Mouse (Mus musculus): ENCODE data around the gene Stag1. TPM values are rescaled to one million over a fixed set of nuclear protein-coding genes. Genes with fewer than 3 reads are reported as not detected.

Gene Stag1
- polyA plus RNA-seq, 1 experiment from 2014 or later = 41.6 TPM

DNA sequence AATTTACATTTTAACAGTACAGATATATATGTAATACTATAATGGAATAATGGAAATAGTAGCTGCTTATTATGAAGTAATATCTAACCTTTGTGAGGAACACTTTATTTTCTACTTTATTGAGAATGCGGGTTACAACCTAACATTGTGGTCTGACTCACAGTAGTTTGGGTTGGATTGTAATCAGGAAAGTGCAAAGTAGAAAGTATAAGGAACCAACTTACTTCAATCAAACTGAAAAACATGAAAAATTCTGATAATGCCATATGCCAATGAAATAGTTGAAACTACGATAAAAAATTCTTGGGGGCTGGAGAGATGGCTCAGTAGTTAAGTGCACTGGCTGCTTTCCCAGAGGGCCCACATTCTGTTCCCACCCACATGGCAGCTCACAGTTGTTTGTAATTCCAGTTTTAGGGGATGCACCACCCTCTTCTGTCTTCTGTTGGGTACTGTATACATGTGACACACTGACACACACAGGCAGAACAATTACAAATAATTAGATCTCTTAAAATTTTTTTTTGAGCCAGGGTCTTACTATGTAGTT lies 50.3 kb downstream of the Stag1 start:
- Histone ChIP-seq H3K4me1 (replicated peaks) (peaks cover 17% of the 10 kb centered on the region), H3K4me3 (replicated peaks) (no peak overlapping the region), H3K9me3 (no peaks in the 10 kb centered on the region), H3K27ac (no peak overlapping the region), H3K27me3 (no peaks in the 10 kb centered on the region), H3K36me3 (no peaks in the 10 kb centered on the region), H3K9ac (replicated peaks) (no peak overlapping the region), H3K4me2 (replicated peaks) (no peak overlapping the region)
- 97% methylated on average over 2 of the region's 2 CpGs for WGBS
- ATAC-seq = no peak

DNA sequence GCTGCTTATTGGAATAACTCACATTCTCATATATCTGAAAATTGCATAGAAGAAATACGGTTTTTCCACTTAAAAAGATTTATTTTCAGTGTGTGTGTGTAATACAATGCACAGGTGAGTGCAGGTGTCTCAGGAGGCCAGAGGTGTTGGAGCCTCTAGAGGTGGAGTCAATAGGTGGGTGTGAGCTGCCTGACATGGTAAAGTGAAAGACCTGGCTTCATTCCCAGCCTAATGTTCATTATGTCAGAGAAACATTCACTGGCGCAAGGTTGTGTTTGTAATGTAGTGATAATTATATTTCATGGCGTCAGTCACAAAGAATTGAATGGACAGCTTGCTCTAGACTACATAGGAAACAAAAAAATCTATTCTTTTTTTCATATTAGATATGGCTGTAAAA lies 56.5 kb downstream of the Stag1 start:
- no peak overlapping the region for H3K9ac ChIP-seq (replicated peaks)
- WGBS = 88% methylated on average over 3 of the region's 3 CpGs
- no peak overlapping the region for H3K4me2 ChIP-seq (replicated peaks)
- H3K27ac ChIP-seq = no peak overlapping the region
- no peaks in the 10 kb centered on the region; the same call in 1 of the 2 replicates for H3K4me1 ChIP-seq (replicated peaks)
- no peak for ATAC-seq
- H3K9me3 ChIP-seq = no peaks in the 10 kb centered on the region
- no peak overlapping the region for H3K4me3 ChIP-seq (replicated peaks)
- no peaks in the 10 kb centered on the region for H3K27me3 ChIP-seq
- 0 out of 2 replicates have a peak, but pooled peaks cover 5% of the 10 kb centered on the region for H3K36me3 ChIP-seq

DNA sequence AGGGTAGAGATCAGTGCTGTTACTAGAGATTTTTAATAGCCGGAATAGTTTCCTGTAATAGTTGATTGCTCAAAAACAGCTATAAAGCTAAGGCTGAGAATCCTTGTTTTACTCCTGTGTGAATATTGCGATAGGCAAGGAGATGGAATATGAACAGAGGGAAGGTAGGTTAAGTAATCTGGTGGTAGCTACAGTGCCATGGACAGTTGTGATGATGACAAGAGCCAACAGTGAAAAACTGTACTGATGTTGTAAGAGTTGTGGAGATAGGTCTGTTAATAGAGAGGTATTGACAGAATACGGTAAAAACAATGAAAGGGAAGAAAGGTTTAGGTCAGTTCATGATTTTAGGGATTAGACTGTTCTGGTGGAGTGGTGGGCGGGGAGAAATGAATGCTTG lies 58.5 kb downstream of the Stag1 start:
- no peaks in the 10 kb centered on the region for H3K27me3 ChIP-seq
- WGBS = 98% methylated on average over 4 of the region's 4 CpGs
- H3K9ac ChIP-seq (replicated peaks) = no peak overlapping the region

DNA sequence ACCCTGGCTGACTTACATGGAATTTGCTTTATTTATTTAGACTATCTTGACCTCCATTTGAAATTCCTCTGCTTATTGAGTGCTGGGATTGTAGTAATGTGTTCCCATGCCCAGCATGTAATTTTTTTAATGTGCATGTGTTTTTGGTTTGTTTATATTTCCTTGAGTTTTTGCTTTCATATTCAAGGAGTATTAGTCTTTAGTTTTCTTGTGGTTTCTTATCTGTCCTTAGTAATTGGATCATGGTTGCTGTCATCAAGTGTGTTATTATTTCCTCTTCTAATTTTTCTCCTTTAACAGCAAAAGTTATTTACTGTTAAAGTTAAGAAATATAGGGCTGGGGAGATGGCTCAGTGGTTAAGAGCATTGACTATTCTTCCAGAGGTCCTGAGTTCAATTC lies 63.0 kb downstream of the Stag1 start:
- ATAC-seq = no peak

More for the DNA sequence above, 58.5 kb downstream of the Stag1 start:
- Histone ChIP-seq H3K4me3 (replicated peaks) (no peak overlapping the region), H3K4me2 (replicated peaks) (no peak overlapping the region), H3K36me3 (0 out of 2 replicates have a peak, but pooled peaks cover 5% of the 10 kb centered on the region), H3K4me1 (replicated peaks) (no peaks in the 10 kb centered on the region; the same call in 1 of the 2 replicates), H3K9me3 (peaks cover 2% of the 10 kb centered on the region; the same call in 1 of the 2 replicates), H3K27ac (no peak overlapping the region)
- no peak for ATAC-seq

DNA sequence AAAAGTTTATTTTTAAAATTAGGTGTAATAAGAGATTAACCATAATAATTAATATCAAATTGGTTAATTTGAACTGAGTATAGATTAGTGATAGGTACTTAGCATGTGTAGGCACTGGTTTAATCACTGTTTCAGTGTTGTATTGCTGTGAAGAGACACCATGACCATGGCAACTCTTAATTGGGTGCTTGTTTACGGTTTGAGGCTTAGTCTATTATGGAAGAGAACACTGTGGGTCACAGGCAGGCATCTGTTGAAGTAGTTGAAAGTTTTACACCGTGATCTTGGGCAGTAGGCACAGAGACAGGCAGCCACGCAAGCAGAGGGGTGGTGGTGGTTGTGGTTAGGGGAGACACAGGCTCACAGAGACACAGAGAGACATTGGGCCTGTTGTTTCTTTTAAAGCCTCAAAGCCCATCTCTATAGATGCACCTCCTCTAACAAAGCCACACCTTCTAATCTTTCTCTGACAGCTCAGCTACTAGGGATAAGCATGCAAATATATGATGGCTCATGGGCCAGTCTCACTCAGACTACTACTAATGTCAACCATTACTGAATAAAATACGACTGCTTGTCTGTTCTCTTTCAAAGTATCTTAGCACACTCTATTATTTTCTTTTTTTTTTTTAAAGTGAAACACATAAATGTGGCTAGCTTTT lies 66.0 kb downstream of the Stag1 start:
- no peak overlapping the region for H3K4me3 ChIP-seq (replicated peaks)
- H3K36me3 ChIP-seq = no peaks in the 10 kb centered on the region
- no peaks in the 10 kb centered on the region for H3K4me1 ChIP-seq (replicated peaks)
- H3K9ac ChIP-seq (replicated peaks) = no peak overlapping the region
- H3K27me3 ChIP-seq = no peaks in the 10 kb centered on the region
- no peak overlapping the region for H3K27ac ChIP-seq
- no peak for ATAC-seq
- no peak overlapping the region for H3K4me2 ChIP-seq (replicated peaks)
- WGBS = 87% methylated on average over 4 of the region's 4 CpGs
- peaks cover 5% of the 10 kb centered on the region; the same call in 1 of the 2 replicates for H3K9me3 ChIP-seq

More for the DNA sequence above, 63.0 kb downstream of the Stag1 start:
- Histone ChIP-seq H3K9ac (replicated peaks) (no peak overlapping the region), H3K36me3 (no peaks in the 10 kb centered on the region), H3K9me3 (peaks cover 5% of the 10 kb centered on the region; the same call in 1 of the 2 replicates), H3K27me3 (no peaks in the 10 kb centered on the region), H3K4me2 (replicated peaks) (no peak overlapping the region), H3K27ac (no peak overlapping the region), H3K4me1 (replicated peaks) (no peaks in the 10 kb centered on the region), H3K4me3 (replicated peaks) (no peak overlapping the region)

- no peaks in the 10 kb centered on the region for H3K9me3 ChIP-seq
- ATAC-seq = no peak
- H3K27ac ChIP-seq = no peak overlapping the region
- no peaks in the 10 kb centered on the region for H3K27me3 ChIP-seq
- H3K4me3 ChIP-seq (replicated peaks) = no peak overlapping the region
- H3K4me1 ChIP-seq (replicated peaks) = no peaks in the 10 kb centered on the region
- H3K9ac ChIP-seq (replicated peaks) = no peak overlapping the region
- 89% methylated on average over 5 of the region's 5 CpGs for WGBS
- H3K36me3 ChIP-seq = no peaks in the 10 kb centered on the region
- no peak overlapping the region for H3K4me2 ChIP-seq (replicated peaks)
Observed at GRCm38 (mm10) chr9:100670151-100670550, 72.6 kb downstream of the Stag1 start.

GRCm38 (mm10) chr9:100679036-100679435 lies 81.4 kb downstream of the Stag1 start:
- ATAC-seq = no peak
- Histone ChIP-seq H3K4me1 (replicated peaks) (no peaks in the 10 kb centered on the region), H3K4me3 (replicated peaks) (no peak overlapping the region), H3K9ac (replicated peaks) (no peak overlapping the region), H3K27me3 (no peaks in the 10 kb centered on the region), H3K9me3 (no peaks in the 10 kb centered on the region), H3K36me3 (no peaks in the 10 kb centered on the region), H3K27ac (no peak overlapping the region), H3K4me2 (replicated peaks) (no peak overlapping the region)

DNA sequence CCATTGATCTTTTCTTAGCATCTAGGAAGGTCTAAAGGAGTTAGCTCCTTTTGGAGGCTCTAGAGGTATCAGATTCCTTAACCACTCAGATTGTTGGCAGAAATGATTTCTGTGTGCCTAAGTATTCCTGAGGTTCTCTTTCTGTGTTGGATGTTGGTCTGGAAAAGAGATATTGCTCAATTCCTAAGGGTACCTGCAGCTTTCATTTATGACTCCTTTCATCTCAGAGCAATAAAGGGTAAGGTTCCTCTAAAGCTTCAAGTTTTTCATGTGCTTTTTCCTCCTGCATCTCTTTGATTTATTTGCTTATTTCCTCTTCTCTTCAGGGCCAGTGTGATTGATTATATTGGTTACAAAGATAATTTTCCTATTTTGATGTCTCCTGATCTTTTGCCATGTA lies 84.7 kb downstream of the Stag1 start:
- Histone ChIP-seq H3K36me3 (no peaks in the 10 kb centered on the region), H3K4me3 (replicated peaks) (no peak overlapping the region)

DNA sequence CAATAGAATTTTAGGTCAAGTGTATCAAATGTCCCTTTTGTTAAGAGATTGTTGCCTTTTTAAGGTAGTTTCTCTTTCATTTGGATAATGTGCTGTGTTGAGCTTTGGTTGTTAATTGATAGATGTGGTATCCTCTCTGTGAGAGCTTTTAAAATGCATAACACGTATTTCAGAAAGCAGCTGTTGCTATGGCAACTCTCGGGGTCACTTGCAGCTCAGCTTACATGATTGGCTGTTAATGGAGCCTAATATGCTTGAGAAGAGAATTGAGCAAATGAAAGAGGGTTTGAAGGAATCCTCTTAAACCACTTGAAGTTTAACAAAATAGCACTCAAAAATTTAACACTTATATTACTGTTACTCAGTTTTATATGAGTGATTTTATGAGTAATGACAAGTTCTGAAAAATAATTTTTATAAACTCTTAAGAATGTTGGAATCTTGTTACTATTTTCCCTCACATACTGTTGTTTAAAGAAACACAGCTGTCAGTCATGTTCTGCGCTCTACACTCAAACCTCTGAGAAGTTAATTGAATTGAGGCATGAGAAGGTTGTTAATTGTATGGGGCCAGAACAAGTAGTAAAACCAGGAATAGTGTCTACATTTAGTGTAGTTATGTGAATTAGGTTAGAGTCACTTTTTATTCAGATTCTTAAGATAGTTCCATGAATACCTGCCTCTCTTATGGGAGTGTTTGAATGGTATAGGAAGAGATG lies 88.3 kb downstream of the Stag1 start:
- 6% methylated on average over 3 of the region's 3 CpGs for WGBS
- peak overlapping the region; percentile 70 for H3K27ac ChIP-seq

More for the DNA sequence above, 84.7 kb downstream of the Stag1 start:
- H3K27me3 ChIP-seq = no peaks in the 10 kb centered on the region
- H3K27ac ChIP-seq = no peak overlapping the region
- peaks cover 19% of the 10 kb centered on the region for H3K4me1 ChIP-seq (replicated peaks)
- no peak overlapping the region for H3K4me2 ChIP-seq (replicated peaks)
- no peak overlapping the region for H3K9ac ChIP-seq (replicated peaks)
- H3K9me3 ChIP-seq = no peaks in the 10 kb centered on the region
- ATAC-seq = no peak

GRCm38 (mm10) chr9:100689765-100690316 lies 92.2 kb downstream of the Stag1 start:
- H3K9ac ChIP-seq (replicated peaks) = no peak overlapping the region
- H3K36me3 ChIP-seq = no peaks in the 10 kb centered on the region
- WGBS = 91% methylated on average over 3 of the region's 3 CpGs
- no peak overlapping the region for H3K4me3 ChIP-seq (replicated peaks)
- no peaks in the 10 kb centered on the region for H3K9me3 ChIP-seq
- H3K4me1 ChIP-seq (replicated peaks) = peaks cover 17% of the 10 kb centered on the region
- no peak overlapping the region for H3K27ac ChIP-seq
- H3K4me2 ChIP-seq (replicated peaks) = no peak overlapping the region
- H3K27me3 ChIP-seq = no peaks in the 10 kb centered on the region
- no peak for ATAC-seq

More for the DNA sequence above, 88.3 kb downstream of the Stag1 start:
- no peak overlapping the region for H3K9ac ChIP-seq (replicated peaks)
- H3K4me2 ChIP-seq (replicated peaks) = 0 out of 2 replicates have a peak overlapping the region, but pooled peaks have one; percentile 15
- no peaks in the 10 kb centered on the region for H3K9me3 ChIP-seq
- H3K27me3 ChIP-seq = no peaks in the 10 kb centered on the region
- no peaks in the 10 kb centered on the region for H3K36me3 ChIP-seq
- peak; percentile 87 for ATAC-seq
- peaks cover 19% of the 10 kb centered on the region for H3K4me1 ChIP-seq (replicated peaks)
- H3K4me3 ChIP-seq (replicated peaks) = no peak overlapping the region

DNA sequence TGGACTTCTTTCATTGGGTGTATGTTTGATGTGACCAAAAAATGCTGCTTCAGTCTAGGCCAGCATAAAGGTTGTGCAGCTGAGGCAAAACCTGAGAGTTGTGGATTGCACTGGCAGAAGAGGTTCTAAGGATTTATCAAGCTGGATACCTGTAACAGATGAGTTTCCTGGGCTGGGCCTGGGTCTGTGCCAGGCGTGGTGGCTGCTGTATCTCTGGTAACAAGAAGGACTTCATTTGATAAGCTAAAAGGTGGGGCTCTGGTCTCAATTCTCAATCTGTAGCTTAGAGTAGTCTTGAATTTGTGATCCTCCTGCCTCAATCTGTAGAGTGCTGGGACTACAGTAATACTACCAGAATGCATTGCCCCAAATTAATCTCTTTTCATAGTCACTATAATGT lies 94.6 kb downstream of the Stag1 start:
- H3K27ac ChIP-seq = no peak overlapping the region
- no peak for ATAC-seq

GRCm38 (mm10) chr9:100696537-100696936 lies 98.9 kb downstream of the Stag1 start:
- H3K9me3 ChIP-seq = no peaks in the 10 kb centered on the region
- H3K27ac ChIP-seq = no peak overlapping the region
- ATAC-seq = no peak
- H3K9ac ChIP-seq (replicated peaks) = no peak overlapping the region
- H3K27me3 ChIP-seq = no peaks in the 10 kb centered on the region
- H3K36me3 ChIP-seq = no peaks in the 10 kb centered on the region
- H3K4me3 ChIP-seq (replicated peaks) = no peak overlapping the region
- no peaks in the 10 kb centered on the region for H3K4me1 ChIP-seq (replicated peaks)
- WGBS = 89% methylated on average over 2 of the region's 2 CpGs
- no peak overlapping the region for H3K4me2 ChIP-seq (replicated peaks)

More for the DNA sequence above, 94.6 kb downstream of the Stag1 start:
- H3K4me2 ChIP-seq (replicated peaks) = no peak overlapping the region
- H3K4me3 ChIP-seq (replicated peaks) = no peak overlapping the region
- WGBS = 91% methylated on average over 1 of the region's 1 CpGs
- no peaks in the 10 kb centered on the region for H3K27me3 ChIP-seq
- H3K9ac ChIP-seq (replicated peaks) = no peak overlapping the region
- no peaks in the 10 kb centered on the region for H3K4me1 ChIP-seq (replicated peaks)
- H3K9me3 ChIP-seq = no peaks in the 10 kb centered on the region
- H3K36me3 ChIP-seq = no peaks in the 10 kb centered on the region

All from midbrain, embryonic 13.5 days (tissue).